Mouse (Mus musculus): ENCODE measurements around the gene Gm20388. TPM values are rescaled to one million over a fixed set of nuclear protein-coding genes. Genes with fewer than 3 reads are reported as not detected.

The Gm20388 gene
- polyA plus RNA-seq, 1 experiment, result 59.3 TPM

DNA sequence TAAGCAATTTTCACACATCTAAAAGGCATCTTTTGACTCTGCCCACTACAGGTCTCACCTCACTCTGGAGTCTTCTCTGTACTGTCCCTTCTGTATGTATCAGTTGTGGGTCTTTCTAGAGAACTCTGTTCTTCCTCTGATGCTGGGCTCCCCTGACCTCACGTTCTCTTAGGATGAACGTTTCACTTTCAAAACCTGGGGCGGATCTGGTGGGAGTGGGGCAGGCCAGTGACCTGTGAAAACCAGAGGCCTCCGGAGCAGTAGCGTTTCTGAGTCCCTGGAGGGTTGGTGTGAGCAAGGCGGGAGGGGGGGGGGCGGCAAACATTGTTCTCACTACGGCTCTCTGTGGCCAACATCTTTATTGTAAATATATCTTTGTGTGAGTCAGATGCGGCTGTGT lies 2147.9 kb downstream of the Gm20388 start:
- no peak for DNase-seq (ENCODE audit: low read depth)
- TF ChIP-seq CTCF (IDR thresholded peaks at IDR 0.05; ENCODE audit: borderline replicate concordance, extremely low read depth, insufficient read depth, insufficient read length) (no peak), POLR2A (IDR thresholded peaks at IDR 0.05; ENCODE audit: borderline replicate concordance, extremely low read depth, insufficient read depth, insufficient read length, poor library complexity, severe bottlenecking) (no peak)

DNA sequence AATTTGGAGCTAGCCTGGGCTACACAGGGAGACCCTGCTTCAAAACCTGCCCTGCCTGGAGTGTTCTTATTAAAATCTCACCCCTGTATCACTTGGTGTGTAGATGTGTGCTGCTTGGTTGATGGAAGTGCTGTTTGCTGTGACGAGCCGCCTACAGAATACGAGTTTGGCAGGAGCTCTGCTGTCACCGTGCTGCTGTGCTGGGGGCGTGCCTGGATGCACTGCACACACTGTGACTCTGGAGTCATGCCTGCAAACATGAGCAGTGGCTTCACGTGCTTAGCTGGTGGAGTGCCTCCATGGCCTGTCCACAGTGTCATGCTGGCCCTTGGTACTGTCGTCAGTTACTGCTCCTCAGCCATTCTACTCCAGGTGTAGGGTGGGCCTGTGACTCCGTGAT lies 2148.3 kb downstream of the Gm20388 start:
- DNase-seq (ENCODE audit: low read depth), result peak; percentile 19
- no peak for TF ChIP-seq CTCF (IDR thresholded peaks at IDR 0.05; ENCODE audit: borderline replicate concordance, extremely low read depth, insufficient read depth, insufficient read length)
- no peak for TF ChIP-seq POLR2A (IDR thresholded peaks at IDR 0.05; ENCODE audit: borderline replicate concordance, extremely low read depth, insufficient read depth, insufficient read length, poor library complexity, severe bottlenecking)

DNA sequence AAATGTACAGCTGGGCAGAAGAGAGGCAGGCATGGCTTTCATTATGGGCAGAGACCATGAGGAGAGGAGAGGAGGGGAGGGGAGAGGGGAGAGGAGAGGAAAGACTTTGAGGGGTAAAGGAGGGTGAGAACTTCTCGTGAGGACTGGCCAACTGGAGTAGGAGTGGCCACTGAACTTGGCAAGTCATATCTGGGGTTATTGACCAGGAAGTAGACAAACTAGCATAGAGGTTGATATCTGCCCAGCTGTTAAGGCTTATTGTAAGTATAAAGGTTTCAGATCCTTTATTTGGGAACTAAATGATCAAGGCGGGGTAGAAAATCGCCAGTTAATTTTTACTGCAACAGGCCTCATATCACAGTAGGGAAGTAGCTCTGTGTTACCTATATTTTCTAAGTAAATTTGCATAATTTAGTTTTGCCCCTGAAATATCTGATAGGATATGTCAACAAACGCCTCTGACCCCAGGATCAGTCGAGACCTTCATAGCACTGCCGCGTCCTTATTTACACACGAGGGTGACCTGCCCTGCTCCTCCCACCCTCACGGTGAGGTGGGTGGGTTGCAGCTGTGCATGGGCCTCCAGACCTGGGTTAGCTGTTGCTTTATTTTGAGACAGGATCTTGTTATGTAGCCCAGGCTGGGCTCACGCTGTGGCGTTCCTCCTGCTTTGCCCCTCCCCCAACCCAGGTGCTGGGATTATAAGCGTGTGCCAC lies 2152.0 kb downstream of the Gm20388 start:
- TF ChIP-seq POLR2A (IDR thresholded peaks at IDR 0.05; ENCODE audit: borderline replicate concordance, extremely low read depth, insufficient read depth, insufficient read length, poor library complexity, severe bottlenecking), result no peak
- TF ChIP-seq CTCF (IDR thresholded peaks at IDR 0.05; ENCODE audit: borderline replicate concordance, extremely low read depth, insufficient read depth, insufficient read length), result no peak
- DNase-seq (ENCODE audit: low read depth), result no peak

DNA sequence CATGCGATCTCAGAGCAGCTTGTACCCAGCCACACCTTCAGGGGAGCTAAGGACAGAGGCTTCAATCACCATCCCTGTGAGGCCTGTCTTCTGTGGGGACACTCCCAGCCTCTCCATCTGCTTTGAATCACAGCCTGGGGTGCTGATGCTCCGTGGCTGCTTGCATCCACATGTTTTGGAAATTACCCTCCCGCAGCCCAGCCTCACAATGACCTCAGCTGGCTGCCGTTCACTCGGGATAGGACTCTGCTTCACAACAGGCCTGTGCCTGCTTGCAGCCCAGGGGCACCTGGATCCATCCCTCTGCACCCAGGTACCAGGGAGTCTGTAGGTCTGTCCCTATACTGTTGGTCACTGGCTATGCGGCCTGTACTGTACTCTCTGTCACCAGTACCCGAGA lies 2153.7 kb downstream of the Gm20388 start:
- DNase-seq (ENCODE audit: low read depth), result no peak
- TF ChIP-seq CTCF (IDR thresholded peaks at IDR 0.05; ENCODE audit: borderline replicate concordance, extremely low read depth, insufficient read depth, insufficient read length) (no peak), POLR2A (IDR thresholded peaks at IDR 0.05; ENCODE audit: borderline replicate concordance, extremely low read depth, insufficient read depth, insufficient read length, poor library complexity, severe bottlenecking) (no peak)

DNA sequence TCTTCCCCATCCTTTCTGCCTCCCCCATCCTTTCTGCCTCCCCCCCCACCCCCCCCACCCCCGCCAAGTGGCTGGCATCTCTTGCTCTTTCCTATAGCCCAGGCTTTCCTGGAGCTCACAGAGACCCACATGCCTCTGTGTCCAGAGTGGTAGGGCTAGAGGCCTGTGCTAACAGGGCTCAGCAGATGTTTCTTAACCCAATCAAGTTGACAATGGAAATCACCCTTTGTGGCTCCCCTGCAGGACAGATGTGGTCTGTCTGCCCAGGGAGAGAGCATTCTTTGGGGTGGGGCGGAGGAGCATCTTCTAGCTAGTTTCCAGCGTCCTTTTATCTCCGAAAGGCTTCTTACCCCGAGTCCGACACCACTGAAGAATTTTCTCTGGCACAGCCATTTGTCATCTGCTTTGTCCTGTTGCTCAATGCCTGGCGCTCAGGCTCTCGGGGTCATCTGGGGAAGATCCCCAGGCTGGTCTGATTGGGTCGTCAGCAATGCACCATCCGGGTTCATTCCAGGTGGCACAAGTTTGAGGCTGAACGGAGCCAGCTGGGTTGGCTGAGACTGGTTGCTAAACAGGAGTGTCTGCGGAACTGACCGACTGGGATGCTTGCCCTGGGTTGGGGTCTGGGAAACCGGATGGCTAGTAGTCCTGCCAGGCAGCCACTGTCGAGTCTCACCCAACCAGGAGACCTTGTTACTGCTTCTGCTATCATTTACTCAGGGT lies 2157.3 kb downstream of the Gm20388 start:
- TF ChIP-seq CTCF (IDR thresholded peaks at IDR 0.05; ENCODE audit: borderline replicate concordance, extremely low read depth, insufficient read depth, insufficient read length), result no peak
- no peak for TF ChIP-seq POLR2A (IDR thresholded peaks at IDR 0.05; ENCODE audit: borderline replicate concordance, extremely low read depth, insufficient read depth, insufficient read length, poor library complexity, severe bottlenecking)
- no peak for DNase-seq (ENCODE audit: low read depth)

DNA sequence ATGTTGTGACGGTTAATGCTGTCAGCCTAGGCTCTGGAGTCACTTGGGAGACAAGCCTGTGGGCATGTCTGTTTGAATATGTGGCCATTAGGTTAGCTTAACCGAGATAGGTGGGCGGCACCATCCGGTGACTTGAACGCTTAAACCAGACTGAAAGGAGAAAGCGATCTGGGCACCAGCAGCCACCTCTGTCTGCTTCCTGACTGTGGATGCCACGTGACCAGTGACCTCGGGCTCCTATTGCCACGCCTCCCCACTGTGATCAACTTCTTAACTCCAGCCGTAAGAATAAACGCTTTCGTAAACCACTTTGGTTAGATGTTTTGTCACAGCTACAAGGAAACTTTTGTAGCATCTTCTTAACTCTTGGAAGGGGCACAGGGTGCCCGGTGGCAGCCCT lies 2158.0 kb downstream of the Gm20388 start:
- TF ChIP-seq POLR2A (IDR thresholded peaks at IDR 0.05; ENCODE audit: borderline replicate concordance, extremely low read depth, insufficient read depth, insufficient read length, poor library complexity, severe bottlenecking) (no peak), CTCF (IDR thresholded peaks at IDR 0.05; ENCODE audit: borderline replicate concordance, extremely low read depth, insufficient read depth, insufficient read length) (no peak)
- no peak for DNase-seq (ENCODE audit: low read depth)

DNA sequence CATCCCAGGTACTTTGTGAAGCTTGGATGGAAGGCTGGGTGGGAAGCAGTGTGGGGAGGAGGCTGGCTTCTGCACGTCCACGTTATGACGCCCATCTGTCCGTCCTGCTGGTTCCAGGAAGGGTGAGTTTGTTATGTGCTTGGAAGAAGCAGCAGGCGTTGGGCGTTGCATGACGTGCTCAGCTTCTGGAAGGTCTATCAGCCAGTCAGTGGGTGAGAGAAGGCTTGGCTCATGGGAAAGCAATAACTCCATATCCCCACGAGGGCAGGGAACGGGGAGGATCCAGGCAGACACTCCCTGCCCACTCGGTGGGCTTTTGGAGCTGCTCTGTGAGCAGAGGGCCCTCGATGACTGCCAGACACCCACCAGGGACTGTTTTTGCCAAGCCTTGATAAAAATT lies 2158.6 kb downstream of the Gm20388 start:
- TF ChIP-seq POLR2A (IDR thresholded peaks at IDR 0.05; ENCODE audit: borderline replicate concordance, extremely low read depth, insufficient read depth, insufficient read length, poor library complexity, severe bottlenecking), result no peak
- TF ChIP-seq CTCF (IDR thresholded peaks at IDR 0.05; ENCODE audit: borderline replicate concordance, extremely low read depth, insufficient read depth, insufficient read length), result no peak
- no peak for DNase-seq (ENCODE audit: low read depth)

DNA sequence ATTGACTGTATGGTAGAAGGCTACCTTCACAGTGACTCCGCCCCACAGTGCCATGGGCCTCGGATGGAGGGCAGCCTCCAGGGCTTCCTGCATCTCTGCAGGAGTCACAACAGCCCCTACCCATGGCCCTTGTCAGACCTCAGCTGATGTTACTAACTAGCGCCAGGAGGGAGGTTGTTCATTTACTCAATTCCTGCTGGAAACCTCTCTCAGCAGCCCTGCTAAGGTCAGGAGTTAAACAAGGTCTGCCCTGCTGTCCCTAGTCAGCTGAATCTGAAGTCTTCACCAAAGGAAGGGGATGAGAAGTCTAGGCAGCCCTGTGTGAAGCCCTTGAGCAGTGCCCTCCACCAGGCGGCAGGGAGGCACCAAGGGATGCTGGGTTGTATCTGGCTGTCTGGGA lies 2160.6 kb downstream of the Gm20388 start:
- TF ChIP-seq CTCF (IDR thresholded peaks at IDR 0.05; ENCODE audit: borderline replicate concordance, extremely low read depth, insufficient read depth, insufficient read length) (no peak), POLR2A (IDR thresholded peaks at IDR 0.05; ENCODE audit: borderline replicate concordance, extremely low read depth, insufficient read depth, insufficient read length, poor library complexity, severe bottlenecking) (no peak)
- no peak for DNase-seq (ENCODE audit: low read depth)

DNA sequence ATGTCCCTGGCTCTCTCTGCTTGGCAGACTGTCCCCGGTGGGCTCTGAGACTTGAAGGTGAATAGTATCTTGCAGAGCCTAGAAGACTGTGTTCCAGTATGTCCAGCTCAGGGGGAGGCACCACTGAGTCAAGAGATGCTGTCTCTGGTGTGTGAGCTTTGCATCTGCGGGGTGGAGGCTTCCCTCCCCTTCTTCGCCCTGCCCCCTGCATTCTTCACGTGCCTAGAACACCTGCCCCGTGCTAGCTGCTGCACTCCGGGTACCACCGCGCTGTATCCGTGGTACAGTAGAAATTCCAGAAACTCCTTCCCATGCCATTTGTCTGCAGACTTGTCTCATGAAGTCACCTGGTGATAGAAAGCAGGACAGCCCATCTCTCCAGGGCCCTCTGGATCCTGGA lies 2163.3 kb downstream of the Gm20388 start:
- no peak for DNase-seq (ENCODE audit: low read depth)
- no peak for TF ChIP-seq CTCF (IDR thresholded peaks at IDR 0.05; ENCODE audit: borderline replicate concordance, extremely low read depth, insufficient read depth, insufficient read length)

DNA sequence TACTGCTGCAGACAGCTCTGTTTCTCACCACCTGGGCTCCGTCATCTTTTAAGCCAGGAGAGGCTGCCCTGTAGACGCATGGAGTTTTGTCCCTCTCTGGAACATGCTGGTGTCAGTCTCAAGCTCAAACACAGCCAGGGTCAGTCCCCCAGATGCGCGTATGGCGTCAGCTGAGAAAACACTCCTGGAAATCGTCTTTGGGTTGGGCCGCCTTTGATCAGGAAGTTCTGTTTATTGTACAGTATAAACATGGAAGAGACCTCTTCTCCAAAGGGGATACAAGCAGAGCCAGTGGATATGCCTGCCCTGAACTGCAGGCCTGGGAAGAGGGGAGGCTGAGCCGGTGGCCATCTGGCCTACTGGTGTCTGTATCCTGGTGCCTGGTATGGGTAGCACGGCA lies 2163.8 kb downstream of the Gm20388 start:
- TF ChIP-seq POLR2A (IDR thresholded peaks at IDR 0.05; ENCODE audit: borderline replicate concordance, extremely low read depth, insufficient read depth, insufficient read length, poor library complexity, severe bottlenecking), result no peak
- TF ChIP-seq CTCF (IDR thresholded peaks at IDR 0.05; ENCODE audit: borderline replicate concordance, extremely low read depth, insufficient read depth, insufficient read length), result no peak
- DNase-seq (ENCODE audit: low read depth), result peak; percentile 13

DNA sequence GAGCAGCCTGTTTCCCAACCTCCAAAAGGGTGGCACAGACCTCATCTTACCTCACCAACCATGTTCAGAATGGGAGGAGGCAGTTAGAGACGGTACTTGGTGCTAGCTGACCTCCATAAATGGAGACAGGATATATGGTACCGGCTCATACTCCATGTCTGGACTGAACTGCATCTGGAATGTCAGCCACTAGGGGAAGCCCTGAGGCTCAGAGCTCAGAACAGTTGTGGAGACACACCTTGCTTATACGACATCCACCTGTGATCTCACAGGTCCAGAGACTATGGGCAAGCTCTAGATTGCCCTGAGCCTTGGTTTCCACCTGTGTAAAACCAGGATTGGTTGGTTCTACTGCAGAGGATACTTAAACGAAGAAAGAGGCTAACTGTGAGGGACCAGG lies 2164.3 kb downstream of the Gm20388 start:
- TF ChIP-seq POLR2A (IDR thresholded peaks at IDR 0.05; ENCODE audit: borderline replicate concordance, extremely low read depth, insufficient read depth, insufficient read length, poor library complexity, severe bottlenecking) (no peak), CTCF (IDR thresholded peaks at IDR 0.05; ENCODE audit: borderline replicate concordance, extremely low read depth, insufficient read depth, insufficient read length) (peak; percentile 23; the same call in 1 of the 2 replicates)
- no peak for DNase-seq (ENCODE audit: low read depth)

All from brain, embryonic 14.5 days (tissue).